Mouse (Mus musculus): Measurements from ENCODE around the gene Faah. TPM values are rescaled to one million over a fixed set of nuclear protein-coding genes. Genes with fewer than 3 reads are reported as not detected.

Faah gene
- total and polyA plus RNA-seq, 3 experiments: 10.8 to 22.2 TPM; not detected in 1

DNA sequence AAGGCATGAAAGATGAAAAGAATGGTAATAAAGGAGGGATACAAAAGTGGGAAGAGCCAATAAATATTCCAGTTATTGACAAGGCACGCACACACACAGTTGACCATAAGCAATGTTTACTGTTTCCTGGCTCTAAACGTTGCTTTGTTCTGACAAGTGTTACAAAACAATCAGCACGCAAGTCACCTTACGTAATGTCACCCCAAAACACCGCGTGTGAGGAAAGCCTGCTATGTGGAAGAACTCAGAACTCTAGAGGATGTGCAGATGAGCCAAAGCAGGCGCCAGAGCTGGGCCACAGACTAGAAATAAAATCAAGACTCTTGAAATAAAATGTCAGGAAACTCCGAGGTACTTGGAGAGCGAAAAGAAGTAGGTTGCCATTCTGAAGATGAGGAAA, 15.2 kb upstream of the Faah start:
- H3K9ac ChIP-seq (ENCODE audit: control insufficient read depth, low read depth, low read length, poor library complexity, severe bottlenecking): no peak overlapping the region
- H3K4me1 ChIP-seq (ENCODE audit: control insufficient read depth in 1 of 2, insufficient read depth in 2 of 2, low read length in 2 of 2): no peaks in the 10 kb centered on the region
- no peaks in the 10 kb centered on the region for H3K79me2 ChIP-seq (ENCODE audit: control insufficient read depth, insufficient read depth, low read length, poor library complexity)
- H3K27me3 ChIP-seq (ENCODE audit: control insufficient read depth in 1 of 2, insufficient read depth in 2 of 2, low read length in 2 of 2): no peaks in the 10 kb centered on the region
- H3K27ac ChIP-seq (ENCODE audit: control insufficient read depth, low read depth, low read length): no peak overlapping the region
- H3K4me3 ChIP-seq (ENCODE audit: control insufficient read depth in 1 of 2, insufficient read depth in 1 of 2, low read depth in 2 of 2, low read length in 2 of 2): no peak overlapping the region
- no peaks in the 10 kb centered on the region; a peak in 1 of 4 replicates for H3K36me3 ChIP-seq (ENCODE audit: control insufficient read depth in 1 of 2, insufficient read depth in 2 of 2, low read length in 2 of 2)
- no peaks in the 10 kb centered on the region for H3K9me3 ChIP-seq (replicated peaks; ENCODE audit: insufficient read depth, low read length)
- DNase-seq (ENCODE audit: low read depth, low spot score): no peak
- no peak for TF ChIP-seq RCOR1 (IDR thresholded peaks at IDR 0.05; ENCODE audit: low read depth, low read length)
- TF ChIP-seq USF1 (IDR thresholded peaks at IDR 0.05; ENCODE audit: low read depth, low read length): no peak
- no peak for TF ChIP-seq TCF12 (IDR thresholded peaks at IDR 0.05; ENCODE audit: low read depth, low read length)
- TF ChIP-seq ETS1 (IDR thresholded peaks at IDR 0.05; ENCODE audit: low read depth, low read length): no peak

DNA sequence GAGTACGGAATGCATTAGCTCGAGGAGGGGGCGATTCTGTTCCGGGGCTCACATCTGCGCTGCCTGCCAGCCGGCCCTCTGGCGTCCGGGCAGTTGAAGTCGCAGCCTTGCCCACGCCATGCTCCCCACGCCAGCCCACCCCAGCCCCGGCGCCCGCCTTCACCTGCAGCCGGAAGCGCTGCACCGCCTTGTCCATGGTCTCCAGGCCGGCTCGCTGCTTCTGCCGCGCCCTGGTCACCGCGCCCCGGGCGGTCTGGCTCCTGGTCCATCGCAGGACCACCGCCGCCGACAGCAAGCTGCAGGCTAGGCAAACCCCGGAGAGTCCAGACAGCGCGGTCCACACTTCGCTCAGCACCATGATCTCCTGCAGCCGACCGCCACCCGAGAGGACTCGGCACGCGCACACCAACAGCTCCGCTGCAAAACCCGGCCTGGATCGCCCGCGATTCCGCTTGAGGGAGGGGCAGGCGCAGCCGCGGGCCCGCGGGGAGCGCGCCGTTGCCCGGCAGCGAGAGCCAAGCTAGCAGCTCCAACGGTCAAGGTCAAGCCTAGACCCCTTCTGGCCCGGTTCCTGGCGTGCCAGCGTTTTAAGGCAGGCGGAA, 325 bp downstream of the Faah start:
- H3K9me3 ChIP-seq (replicated peaks; ENCODE audit: insufficient read depth, low read length): no peaks in the 10 kb centered on the region
- H3K9ac ChIP-seq (ENCODE audit: control insufficient read depth, low read depth, low read length, poor library complexity, severe bottlenecking): peak overlapping the region; percentile 73
- no peaks in the 10 kb centered on the region for H3K27me3 ChIP-seq (ENCODE audit: control insufficient read depth in 1 of 2, insufficient read depth in 2 of 2, low read length in 2 of 2)
- peak overlapping the region; percentile 71 for H3K27ac ChIP-seq (ENCODE audit: control insufficient read depth, low read depth, low read length)
- H3K79me2 ChIP-seq (ENCODE audit: control insufficient read depth, insufficient read depth, low read length, poor library complexity): peaks cover 12% of the 10 kb centered on the region
- peaks cover 0 to 30% of the 10 kb centered on the region in 2 experiments; a peak in 3 of 4 replicates for H3K36me3 ChIP-seq (ENCODE audit: control insufficient read depth in 1 of 2, insufficient read depth in 2 of 2, low read length in 2 of 2)
- DNase-seq (ENCODE audit: low read depth, low spot score): peak; percentile 84
- H3K4me3 ChIP-seq (ENCODE audit: control insufficient read depth in 1 of 2, insufficient read depth in 1 of 2, low read depth in 2 of 2, low read length in 2 of 2): peak overlapping the region; percentile 72 to 80
- H3K4me1 ChIP-seq (ENCODE audit: control insufficient read depth in 1 of 2, insufficient read depth in 2 of 2, low read length in 2 of 2): peaks cover 15 to 32% of the 10 kb centered on the region in 2 experiments
- no peak for TF ChIP-seq MAFK (IDR thresholded peaks at IDR 0.05; ENCODE audit: borderline replicate concordance, low read depth, low read length)
- TF ChIP-seq SIN3A (IDR thresholded peaks at IDR 0.05; ENCODE audit: low read length): peak; percentile 83
- peak; percentile 97 for TF ChIP-seq MAZ (IDR thresholded peaks at IDR 0.05; ENCODE audit: low read depth, low read length)
- peak; percentile 77; the same call in 1 of the 2 replicates for TF ChIP-seq BHLHE40 (IDR thresholded peaks at IDR 0.05; ENCODE audit: borderline replicate concordance, low read depth, low read length)
- TF ChIP-seq HCFC1 (IDR thresholded peaks at IDR 0.05; ENCODE audit: low read depth, low read length): peak; percentile 66
- TF ChIP-seq KAT2A (conservative IDR thresholded peaks at IDR 0.05; ENCODE audit: low read depth, low read length): no peak; the same call in 1 of the 2 replicates
- TF ChIP-seq POLR2AphosphoS2 (IDR thresholded peaks at IDR 0.05; ENCODE audit: low read length): peak; percentile 64; the same call in 1 of the 2 replicates
- no peak for TF ChIP-seq ETS1 (IDR thresholded peaks at IDR 0.05; ENCODE audit: low read depth, low read length)
- TF ChIP-seq SMC3 (IDR thresholded peaks at IDR 0.05; ENCODE audit: low read depth, low read length): no peak
- TF ChIP-seq ZKSCAN1 (IDR thresholded peaks at IDR 0.05; ENCODE audit: low read depth, low read length): no peak
- peak; percentile 42; the same call in 1 of the 2 replicates for TF ChIP-seq MYB (IDR thresholded peaks at IDR 0.05; ENCODE audit: low read depth, low read length)
- TF ChIP-seq E2F4 (IDR thresholded peaks at IDR 0.05; ENCODE audit: borderline replicate concordance, low read depth, low read length): no peak
- no peak for TF ChIP-seq USF2 (IDR thresholded peaks at IDR 0.05; ENCODE audit: borderline replicate concordance in 1 of 2, insufficient read depth in 1 of 2, low read depth in 1 of 2, low read length in 2 of 2)
- TF ChIP-seq USF1 (IDR thresholded peaks at IDR 0.05; ENCODE audit: low read depth, low read length): no peak
- no peak for TF ChIP-seq TBP (IDR thresholded peaks at IDR 0.05; ENCODE audit: low read depth, low read length)
- TF ChIP-seq ZNF384 (IDR thresholded peaks at IDR 0.05; ENCODE audit: low read depth, low read length): no peak
- no peak for TF ChIP-seq GABPA (IDR thresholded peaks at IDR 0.05; ENCODE audit: low read depth, low read length)
- TF ChIP-seq NRF1 (IDR thresholded peaks at IDR 0.05; ENCODE audit: insufficient read depth, low read depth, low read length, poor library complexity, severe bottlenecking): peak; percentile 54; the same call in 1 of the 2 replicates
- peak; percentile 46; the same call in 1 of the 2 replicates for TF ChIP-seq MYC (IDR thresholded peaks at IDR 0.05; ENCODE audit: low read depth, low read length)
- TF ChIP-seq ZC3H11A (IDR thresholded peaks at IDR 0.05; ENCODE audit: low read depth, low read length): no peak
- peak; percentile 90 for TF ChIP-seq MXI1 (IDR thresholded peaks at IDR 0.05; ENCODE audit: low read depth, low read length)
- TF ChIP-seq TAL1 (IDR thresholded peaks at IDR 0.05; ENCODE audit: low read length): no peak
- no peak for TF ChIP-seq JUND (IDR thresholded peaks at IDR 0.05; ENCODE audit: low read depth, low read length)
- TF ChIP-seq NELFE (IDR thresholded peaks at IDR 0.05; ENCODE audit: low read depth, low read length): peak; percentile 44; the same call in 1 of the 2 replicates
- 0 out of 2 replicates have a peak, but pooled peaks have one; percentile 16 for TF ChIP-seq CHD1 (IDR thresholded peaks at IDR 0.05; ENCODE audit: low read depth, low read length)
- TF ChIP-seq TCF12 (IDR thresholded peaks at IDR 0.05; ENCODE audit: low read depth, low read length): peak; percentile 46; the same call in 1 of the 2 replicates
- TF ChIP-seq MEF2A (IDR thresholded peaks at IDR 0.05; ENCODE audit: extremely low read depth, insufficient replicate concordance, low read depth, low read length, poor library complexity, severe bottlenecking): no peak
- peak; percentile 38; the same call in 1 of the 2 replicates for TF ChIP-seq ZMIZ1 (IDR thresholded peaks at IDR 0.05; ENCODE audit: low read depth, low read length)
- no peak for TF ChIP-seq RCOR1 (IDR thresholded peaks at IDR 0.05; ENCODE audit: low read depth, low read length)
